Mouse (Mus musculus): Measurements from ENCODE around the gene Txnip.

Gene Txnip

GRCm38 (mm10) chr3:96569506-96569905 lies 11.7 kb downstream of the Txnip start:
- DNase-seq (ENCODE audit: low spot score): no peak

GRCm38 (mm10) chr3:96569966-96570605 lies 12.3 kb downstream of the Txnip start:
- DNase-seq (ENCODE audit: low spot score): no peak

- no peak for DNase-seq (ENCODE audit: low spot score)
These were observed 12.9 kb downstream of the Txnip start for GRCm38 (mm10) chr3:96570643-96571042.

GRCm38 (mm10) chr3:96571336-96571735 lies 13.6 kb downstream of the Txnip start:
- no peak for DNase-seq (ENCODE audit: low spot score)

- DNase-seq (ENCODE audit: low spot score): peak; percentile 43
These were observed 14.3 kb downstream of the Txnip start for GRCm38 (mm10) chr3:96571896-96572698.

- DNase-seq (ENCODE audit: low spot score): no peak
These were observed 16.1 kb downstream of the Txnip start for GRCm38 (mm10) chr3:96573611-96574511.

GRCm38 (mm10) chr3:96575272-96575984 lies 17.7 kb downstream of the Txnip start:
- no peak for DNase-seq (ENCODE audit: low spot score)

GRCm38 (mm10) chr3:96576005-96576658 lies 18.4 kb downstream of the Txnip start:
- DNase-seq (ENCODE audit: low spot score): peak; percentile 80

GRCm38 (mm10) chr3:96576690-96577541 lies 19.2 kb downstream of the Txnip start, which contains the start of gene Gm16253:
TSS of gene Gm16253 (plus strand) at chr3:96576984.
- peak; percentile 94 for DNase-seq (ENCODE audit: low spot score)

GRCm38 (mm10) chr3:96577566-96577965 lies 19.8 kb downstream of the Txnip start:
- no peak for DNase-seq (ENCODE audit: low spot score)

GRCm38 (mm10) chr3:96578561-96579238 lies 20.9 kb downstream of the Txnip start:
- DNase-seq (ENCODE audit: low spot score): no peak

GRCm38 (mm10) chr3:96579239-96579750 lies 21.5 kb downstream of the Txnip start:
- DNase-seq (ENCODE audit: low spot score): no peak

- peak; percentile 88 for DNase-seq (ENCODE audit: low spot score)
These were observed 22.2 kb downstream of the Txnip start for GRCm38 (mm10) chr3:96579885-96580454.

GRCm38 (mm10) chr3:96581141-96581540 lies 23.4 kb downstream of the Txnip start:
- DNase-seq (ENCODE audit: low spot score): no peak

- DNase-seq (ENCODE audit: low spot score): no peak
These were observed 24.2 kb downstream of the Txnip start for GRCm38 (mm10) chr3:96581771-96582515.

GRCm38 (mm10) chr3:96583386-96583785 lies 25.6 kb downstream of the Txnip start:
- DNase-seq (ENCODE audit: low spot score): no peak

GRCm38 (mm10) chr3:96590657-96591056 lies 32.9 kb downstream of the Txnip start:
- DNase-seq (ENCODE audit: low spot score): no peak

GRCm38 (mm10) chr3:96593374-96593773 lies 35.6 kb downstream of the Txnip start:
- DNase-seq (ENCODE audit: low spot score): no peak
